Mouse (Mus musculus): Measurements from ENCODE around the gene Crisp3.
"Not testable (repeated sequence)": the region's sequence is repeated elsewhere in the genome, so short reads cannot be mapped to it uniquely, and the experiment has no call there.

Crisp3 gene

DNA sequence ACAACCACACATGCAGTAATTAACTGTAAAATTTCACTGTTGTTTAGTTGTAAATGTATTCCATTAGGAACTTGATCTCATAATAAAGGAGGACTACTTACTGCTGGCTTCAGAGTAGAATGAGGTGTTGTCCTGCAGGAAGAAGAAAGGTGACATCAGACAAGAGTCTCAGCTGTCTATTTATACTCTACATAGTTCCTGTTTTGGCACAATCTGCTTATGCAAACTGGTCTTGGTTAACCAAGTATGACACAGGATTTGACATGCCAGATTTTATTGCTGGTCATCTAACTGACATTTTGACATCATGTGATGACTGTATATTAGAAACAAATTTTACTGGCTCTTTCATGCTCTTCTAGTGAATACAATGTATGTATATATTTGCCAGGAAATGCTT lies at the start of gene Crisp3:
Gene Crisp3, minus strand, starts transcription at position 154 of the 400 bp plus-strand sequence.
- DNase-seq (ENCODE audit: low read depth), result no peak

DNA sequence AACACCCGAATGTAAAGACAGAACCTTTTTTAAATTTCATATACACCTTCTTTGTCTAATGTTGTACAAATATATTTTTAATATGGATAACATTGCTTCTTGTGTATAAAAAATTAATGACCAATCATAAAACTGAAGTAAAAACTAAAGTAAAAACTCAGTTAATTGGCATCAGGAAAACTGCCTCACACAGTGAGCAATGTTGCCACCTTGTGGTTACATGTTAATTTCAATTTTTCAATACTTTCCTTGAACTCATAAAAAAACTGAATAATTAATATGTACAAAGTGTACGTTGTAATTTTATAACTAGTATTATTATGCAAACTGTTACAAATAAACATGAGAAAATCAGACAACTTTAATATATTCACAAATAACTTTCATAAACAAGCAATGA lies 43.3 kb upstream of the Crisp3 start:
- no peak for DNase-seq (ENCODE audit: low read depth)

GRCm38 (mm10) chr17:40275519-40275918 lies 33.4 kb upstream of the Crisp3 start:
- no peak for DNase-seq (ENCODE audit: low read depth)

- no peak for DNase-seq (ENCODE audit: low read depth)
Observed at GRCm38 (mm10) chr17:40274906-40275470, 32.9 kb upstream of the Crisp3 start.

- no peak for DNase-seq (ENCODE audit: low read depth)
Observed at GRCm38 (mm10) chr17:40252487-40252886, 10.4 kb upstream of the Crisp3 start.

- no peak for DNase-seq (ENCODE audit: low read depth)
Observed at GRCm38 (mm10) chr17:40208540-40208939, 33.5 kb downstream of the Crisp3 start, which contains the start of gene Pgk2. Pgk2 (minus strand) TSS chr17:40208640.

GRCm38 (mm10) chr17:40201803-40202202 lies 40.3 kb downstream of the Crisp3 start:
- not testable (repeated sequence) for DNase-seq (ENCODE audit: low read depth)

GRCm38 (mm10) chr17:40190192-40190591 lies 51.9 kb downstream of the Crisp3 start:
- not testable (repeated sequence) for DNase-seq (ENCODE audit: low read depth)

Data from naive thymus-derived CD4-positive, alpha-beta T cell, adult 2 months (primary cell).